Mouse (Mus musculus) small intestine, adult 2 months (tissue): ENCODE data around the gene Ccdc34.

Experiments used
- CTCF ChIP-seq: fragments of 200-500 bp; IDR thresholded peaks from 2 replicates; pipeline ENCODE4 v1.5.1; 2012; ENCODE audit warnings: low read depth, mild to moderate bottlenecking, control low read depth, inconsistent platforms, low read length, moderate library complexity, mixed read lengths; ENCODE audit not compliant: insufficient replicate concordance, insufficient read length; ENCODE audit errors: extremely low read depth
- POLR2A ChIP-seq: fragments of 200-500 bp; IDR thresholded peaks from 2 replicates; pipeline ENCODE4 v1.6.1; 2012; ENCODE audit warnings: low read depth, mild to moderate bottlenecking, control low read depth, inconsistent platforms, low read length, moderate library complexity

DNA sequence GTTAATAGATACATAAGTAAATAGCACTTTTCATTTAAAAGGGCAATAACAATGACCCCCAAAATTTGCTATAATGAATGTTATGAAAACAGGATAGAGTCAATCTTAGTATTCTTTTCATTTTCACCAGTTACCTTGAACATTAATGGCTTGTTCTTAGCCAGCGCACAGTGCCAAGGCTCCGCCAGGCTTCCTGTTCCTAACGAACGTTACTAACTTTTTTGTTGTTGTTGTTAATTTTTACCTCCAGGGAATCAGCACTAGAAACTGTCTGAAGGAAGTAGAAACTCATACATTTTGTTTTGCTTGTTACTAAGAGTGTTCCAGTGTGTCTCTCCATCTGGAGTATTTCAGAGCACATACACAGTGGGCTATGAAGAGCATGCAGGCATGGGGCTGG lies 184.2 kb downstream of the Ccdc34 start:
- no peak for TF ChIP-seq POLR2A
- no peak for TF ChIP-seq CTCF
